32 mouse cellular contexts compared by ENCODE assay signal in the genomic region with DNA sequence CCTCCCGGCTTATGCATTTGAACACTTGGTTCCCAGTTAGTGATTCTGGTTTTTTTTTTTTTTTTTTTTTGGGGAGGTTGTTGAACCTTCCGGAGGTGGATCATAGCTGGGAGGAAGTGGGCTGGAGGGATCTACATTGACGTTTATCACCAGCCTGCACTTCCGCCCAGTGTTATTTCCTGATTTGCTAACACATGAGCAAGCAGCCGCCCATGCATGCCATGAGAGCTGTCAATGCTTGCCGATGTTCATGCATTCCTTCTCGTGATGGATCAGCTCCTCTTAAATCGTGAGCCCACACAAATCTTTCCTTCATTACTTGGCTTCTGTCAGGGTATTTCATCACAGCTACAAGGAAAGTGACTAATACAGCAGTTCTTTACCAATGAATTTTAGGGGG.
DNase-seq lines count a peak whose midpoint lies in the region; ATAC-seq and TF ChIP-seq lines count a peak whose summit lies in the region.
"Had no signal": no experiment of that assay in that cellular context is flagged by ENCODE, and none has a peak within 500 bp of the region (broad histone marks: within the 10 kb centered on the region; RNA-seq: fewer than 3 reads in every experiment).

No protein-coding gene starts in this region.

- no peak for TF ChIP-seq EP300 in liver, postnatal 0 days (IDR thresholded peaks at IDR 0.05; ENCODE audit: low read depth)

- no peak overlapping the region for H3K9ac ChIP-seq in liver, postnatal 0 days (replicated peaks)
- H3K9ac ChIP-seq: embryonic facial prominence, embryonic 15.5 days; forebrain, embryonic 13.5 days; hindbrain, embryonic 15.5 days; kidney, embryonic 15.5 days; limb, embryonic 15.5 days; liver, embryonic 14.5 days; lung, embryonic 14.5 days; midbrain, embryonic 15.5 days; neural tube, embryonic 15.5 days had no signal

- DNase-seq in left cerebral cortex, postnatal 4 days: peak; percentile 6
- no peak for DNase-seq in left cerebral cortex, adult 9 months (ENCODE audit: low spot score in 2 of 2)
- peak; percentile 4 for DNase-seq in Muller cell, postnatal 12 days (ENCODE audit: inconsistent ontology term)
- peak; percentile 21 for DNase-seq in brain, embryonic 14.5 days (ENCODE audit: low read depth)
- DNase-seq in retina, embryonic 14.5 days (ENCODE audit: low spot score): peak; percentile 45
- no peak for DNase-seq in spleen, adult 12 weeks (ENCODE audit: low spot score)
- DNase-seq in liver, postnatal 0 days: no peak
- DNase-seq in heart, adult 8-10 months (ENCODE audit: low spot score): no peak
- DNase-seq: adrenal gland, adult 8-10 months; cerebellum, adult 11 months; cerebellum, adult 9-10 months; cerebellum, postnatal 36 days; gastrocnemius, postnatal 25 days; heart, adult 11 months; heart, postnatal 36 days; kidney, adult 18-20 months; kidney, postnatal 25 days; lung, embryonic 14.5 days; thymus, postnatal 14 days had no signal

- TF ChIP-seq POLR2A in brain, embryonic 14.5 days (IDR thresholded peaks at IDR 0.05; ENCODE audit: borderline replicate concordance, extremely low read depth, insufficient read depth, insufficient read length, poor library complexity, severe bottlenecking): no peak

- no peak overlapping the region for H3K27ac ChIP-seq in liver, postnatal 0 days (ENCODE audit: low read depth)
- H3K27ac ChIP-seq: embryonic facial prominence, embryonic 10.5 days; embryonic facial prominence, embryonic 15.5 days; forebrain, embryonic 13.5 days; hindbrain, embryonic 15.5 days; kidney, embryonic 15.5 days; limb, embryonic 10.5 days; limb, embryonic 15.5 days; liver, embryonic 14.5 days; midbrain, embryonic 10.5 days; midbrain, embryonic 15.5 days; neural tube, embryonic 15.5 days had no signal

- no peak overlapping the region for H3K4me2 ChIP-seq in liver, postnatal 0 days (ENCODE audit: low read depth, low read length)
- H3K4me2 ChIP-seq: embryonic facial prominence, embryonic 15.5 days; forebrain, embryonic 13.5 days; heart, embryonic 11.5 days; hindbrain, embryonic 15.5 days; kidney, embryonic 15.5 days; limb, embryonic 15.5 days; lung, embryonic 14.5 days; midbrain, embryonic 15.5 days; neural tube, embryonic 15.5 days had no signal

- no peak for ATAC-seq in liver, postnatal 0 days
- ATAC-seq: forebrain, embryonic 13.5 days; midbrain, embryonic 15.5 days had no signal

- no peaks in the 10 kb centered on the region for H3K4me1 ChIP-seq in liver, postnatal 0 days (ENCODE audit: insufficient read depth)
- H3K4me1 ChIP-seq: embryonic facial prominence, embryonic 15.5 days; forebrain, embryonic 13.5 days; hindbrain, embryonic 15.5 days; kidney, embryonic 15.5 days; limb, embryonic 10.5 days; limb, embryonic 15.5 days; midbrain, embryonic 15.5 days; neural tube, embryonic 15.5 days had no signal

- H3K27me3 ChIP-seq in liver, postnatal 0 days (ENCODE audit: insufficient read depth, low read length): no peaks in the 10 kb centered on the region
- H3K27me3 ChIP-seq: embryonic facial prominence, embryonic 15.5 days; forebrain, embryonic 13.5 days; hindbrain, embryonic 15.5 days; kidney, embryonic 15.5 days; limb, embryonic 15.5 days; midbrain, embryonic 15.5 days; neural tube, embryonic 15.5 days had no signal

- H3K36me3 ChIP-seq in liver, postnatal 0 days (replicated peaks; ENCODE audit: insufficient read depth, low read length): no peaks in the 10 kb centered on the region
- H3K36me3 ChIP-seq: embryonic facial prominence, embryonic 10.5 days; embryonic facial prominence, embryonic 15.5 days; G1E; hindbrain, embryonic 15.5 days; kidney, embryonic 15.5 days; limb, embryonic 10.5 days; limb, embryonic 15.5 days; midbrain, embryonic 10.5 days; midbrain, embryonic 15.5 days; neural tube, embryonic 15.5 days had no signal

- intact Hi-C loops in left cerebral cortex, postnatal 4 days (cut with DNase I): no loop called here

- H3K4me3 ChIP-seq in liver, postnatal 0 days (ENCODE audit: low read depth, low read length): no peak overlapping the region
- H3K4me3 ChIP-seq: embryonic facial prominence, embryonic 10.5 days; embryonic facial prominence, embryonic 15.5 days; forebrain, embryonic 13.5 days; hindbrain, embryonic 15.5 days; kidney, embryonic 15.5 days; limb, embryonic 10.5 days; limb, embryonic 15.5 days; midbrain, embryonic 10.5 days; midbrain, embryonic 15.5 days; neural tube, embryonic 15.5 days had no signal

- peaks cover 3% of the 10 kb centered on the region; the same call in 1 of the 2 replicates for H3K9me3 ChIP-seq in liver, postnatal 0 days (ENCODE audit: low read length)
- H3K9me3 ChIP-seq: embryonic facial prominence, embryonic 10.5 days; embryonic facial prominence, embryonic 15.5 days; forebrain, embryonic 13.5 days; hindbrain, embryonic 15.5 days; kidney, embryonic 15.5 days; limb, embryonic 10.5 days; limb, embryonic 15.5 days; midbrain, embryonic 10.5 days; midbrain, embryonic 15.5 days; neural tube, embryonic 15.5 days had no signal

- TF ChIP-seq CTCF in brain, embryonic 14.5 days (IDR thresholded peaks at IDR 0.05; ENCODE audit: borderline replicate concordance, extremely low read depth, insufficient read depth, insufficient read length): no peak
- TF ChIP-seq CTCF in liver, postnatal 0 days (IDR thresholded peaks at IDR 0.05; ENCODE audit: low read depth): no peak

- WGBS in liver, postnatal 0 days (ENCODE audit: insufficient replicate concordance): 41% methylated on average over 8 of the region's 8 CpGs

Comparison
In these comparisons a context has a peak if more than half of its experiments do, and no peak if none do; other contexts are left out.
1. DNase-seq: peak in left cerebral cortex, postnatal 4 days (single experiment), Muller cell, postnatal 12 days (single experiment), brain, embryonic 14.5 days (single experiment) and retina, embryonic 14.5 days (single experiment); none in left cerebral cortex, adult 9 months (0 of 2), spleen, adult 12 weeks (single experiment), liver, postnatal 0 days (single experiment) and heart, adult 8-10 months (single experiment).